Mouse (Mus musculus): ENCODE data around the gene Gpt2.
A peak's percentile ranks its signal among the peaks of the same experiment; 100 is the strongest.

The Gpt2 gene

GRCm38 (mm10) chr8:85492125-85492875 lies at the start of gene Gpt2:
Gene Gpt2 (plus strand): TSS chr8:85492576.
- DNase-seq (ENCODE audit: low read depth, low spot score), result peak; percentile 92

GRCm38 (mm10) chr8:85444092-85444491 lies 48.3 kb upstream of the Gpt2 start:
- DNase-seq (ENCODE audit: low read depth, low spot score), result no peak

- no peak for DNase-seq (ENCODE audit: low read depth, low spot score)
Measured at GRCm38 (mm10) chr8:85445936-85446685, 46.3 kb upstream of the Gpt2 start.

GRCm38 (mm10) chr8:85450335-85450734 lies 42.0 kb upstream of the Gpt2 start:
- no peak for DNase-seq (ENCODE audit: low read depth, low spot score)

- no peak for DNase-seq (ENCODE audit: low read depth, low spot score)
Measured at GRCm38 (mm10) chr8:85452328-85452727, 40.0 kb upstream of the Gpt2 start.

GRCm38 (mm10) chr8:85453256-85453655 lies 39.1 kb upstream of the Gpt2 start:
- no peak for DNase-seq (ENCODE audit: low read depth, low spot score)

- DNase-seq (ENCODE audit: low read depth, low spot score), result no peak
Measured at GRCm38 (mm10) chr8:85454750-85455149, 37.6 kb upstream of the Gpt2 start.

GRCm38 (mm10) chr8:85456536-85456935 lies 35.8 kb upstream of the Gpt2 start:
- peak; percentile 87 for DNase-seq (ENCODE audit: low read depth, low spot score)

- DNase-seq (ENCODE audit: low read depth, low spot score), result no peak
Measured at GRCm38 (mm10) chr8:85459582-85459981, 32.8 kb upstream of the Gpt2 start.

GRCm38 (mm10) chr8:85460804-85461203 lies 31.6 kb upstream of the Gpt2 start:
- DNase-seq (ENCODE audit: low read depth, low spot score), result peak; percentile 71

- DNase-seq (ENCODE audit: low read depth, low spot score), result no peak
Measured at GRCm38 (mm10) chr8:85461377-85461776, 31.0 kb upstream of the Gpt2 start.

- DNase-seq (ENCODE audit: low read depth, low spot score), result no peak
Measured at GRCm38 (mm10) chr8:85462441-85462840, 29.9 kb upstream of the Gpt2 start.

- peak; percentile 73 for DNase-seq (ENCODE audit: low read depth, low spot score)
Measured at GRCm38 (mm10) chr8:85464316-85464715, 28.1 kb upstream of the Gpt2 start.

- DNase-seq (ENCODE audit: low read depth, low spot score), result no peak
Measured at GRCm38 (mm10) chr8:85466056-85466455, 26.3 kb upstream of the Gpt2 start.

GRCm38 (mm10) chr8:85470753-85471152 lies 21.6 kb upstream of the Gpt2 start:
- no peak for DNase-seq (ENCODE audit: low read depth, low spot score)

GRCm38 (mm10) chr8:85472800-85473199 lies 19.6 kb upstream of the Gpt2 start:
- DNase-seq (ENCODE audit: low read depth, low spot score), result no peak

- DNase-seq (ENCODE audit: low read depth, low spot score), result no peak
Measured at GRCm38 (mm10) chr8:85473246-85473645, 19.1 kb upstream of the Gpt2 start.

- no peak for DNase-seq (ENCODE audit: low read depth, low spot score)
Measured at GRCm38 (mm10) chr8:85474924-85475323, 17.5 kb upstream of the Gpt2 start.

- DNase-seq (ENCODE audit: low read depth, low spot score), result no peak
Measured at GRCm38 (mm10) chr8:85476970-85477545, 15.3 kb upstream of the Gpt2 start.

- DNase-seq (ENCODE audit: low read depth, low spot score), result no peak
Measured at GRCm38 (mm10) chr8:85478397-85478796, 14.0 kb upstream of the Gpt2 start.

- DNase-seq (ENCODE audit: low read depth, low spot score), result no peak
Measured at GRCm38 (mm10) chr8:85479710-85480109, 12.7 kb upstream of the Gpt2 start.

GRCm38 (mm10) chr8:85481900-85482299 lies 10.5 kb upstream of the Gpt2 start:
- DNase-seq (ENCODE audit: low read depth, low spot score), result no peak

- DNase-seq (ENCODE audit: low read depth, low spot score), result no peak
Measured at GRCm38 (mm10) chr8:85482427-85482826, 9.9 kb upstream of the Gpt2 start.
